Mouse (Mus musculus) kidney, embryonic 14.5 days (tissue): Measurements from ENCODE around the gene Naxe. TPM values are rescaled to one million over a fixed set of nuclear protein-coding genes. Genes with fewer than 3 reads are reported as not detected.
A peak's percentile ranks its signal among the peaks of the same experiment; 100 is the strongest.

Experiments
- ATAC-seq: fragments of 200-750 bp; cut with Nextera tagmentation; 2 replicates; pipeline ENCODE4 v1.8.0; 2017; ENCODE audit warnings: moderate number of reproducible peaks, mild to moderate bottlenecking, moderate TSS enrichment, moderate library complexity; ENCODE audit not compliant: low FRiP score, low TSS enrichment
- H3K27ac ChIP-seq: fragments of 300-500 bp; sonication (generic); 2 replicates; pipeline ENCODE4 v1.5.1; 2014; ENCODE audit warnings: low read depth, mild to moderate bottlenecking, low read length, moderate library complexity, mixed read lengths
- H3K27me3 ChIP-seq: fragments of 300-500 bp; sonication (generic); 2 replicates; pipeline ENCODE4 v1.6.1; 2014; ENCODE audit warnings: mild to moderate bottlenecking, low read length; ENCODE audit not compliant: control insufficient read depth, insufficient read depth
- H3K36me3 ChIP-seq: fragments of 300-500 bp; sonication (generic); 2 replicates; pipeline ENCODE4 v1.6.1; 2014; ENCODE audit warnings: low read length, mixed read lengths; ENCODE audit not compliant: control insufficient read depth, insufficient read depth
- H3K4me1 ChIP-seq: fragments of 300-500 bp; sonication (generic); 2 replicates; pipeline ENCODE4 v1.6.1; 2014; ENCODE audit warnings: low read length, mixed read lengths; ENCODE audit not compliant: control insufficient read depth, insufficient read depth
- H3K4me2 ChIP-seq: fragments of 300-500 bp; sonication (generic); replicated peaks from 2 replicates; pipeline ENCODE4 v1.6.1; 2014; ENCODE audit warnings: low read depth, mild to moderate bottlenecking, low read length
- H3K4me3 ChIP-seq: fragments of 300-500 bp; sonication (generic); 2 replicates; pipeline ENCODE4 v1.5.1; 2014; ENCODE audit warnings: mild to moderate bottlenecking, low read length
- H3K9ac ChIP-seq: fragments of 300-500 bp; sonication (generic); 2 replicates; pipeline ENCODE4 v1.6.1; 2014; ENCODE audit warnings: low read depth, mild to moderate bottlenecking, low read length, moderate library complexity
- H3K9me3 ChIP-seq: fragments of 300-500 bp; sonication (generic); 2 replicates; pipeline ENCODE4 v1.6.1; 2016; ENCODE audit warnings: low read length; ENCODE audit not compliant: control insufficient read depth
- WGBS: fragments of 180-500 bp; shearing (Covaris S2); extraction: QIAGEN DNeasy Blood & Tissue Kit; methylation state at CpG from one replicate; pipeline ENCODE4 v1.1.7; 2014; 5-methylcytosine and 5-hydroxymethylcytosine counted together
- polyA plus RNA-seq: library from polyadenylated mRNA; unstranded; fragments of >200 nt; fragmentation: Nextera tagmentation; extraction: Ambion mirVana; gene quantifications from 2 replicates; pipeline ENCODE4 v1.2.1, GENCODE M21; 2014

Gene Naxe
- polyA plus RNA-seq, 1 experiment from 2014 or later: 171 TPM

DNA sequence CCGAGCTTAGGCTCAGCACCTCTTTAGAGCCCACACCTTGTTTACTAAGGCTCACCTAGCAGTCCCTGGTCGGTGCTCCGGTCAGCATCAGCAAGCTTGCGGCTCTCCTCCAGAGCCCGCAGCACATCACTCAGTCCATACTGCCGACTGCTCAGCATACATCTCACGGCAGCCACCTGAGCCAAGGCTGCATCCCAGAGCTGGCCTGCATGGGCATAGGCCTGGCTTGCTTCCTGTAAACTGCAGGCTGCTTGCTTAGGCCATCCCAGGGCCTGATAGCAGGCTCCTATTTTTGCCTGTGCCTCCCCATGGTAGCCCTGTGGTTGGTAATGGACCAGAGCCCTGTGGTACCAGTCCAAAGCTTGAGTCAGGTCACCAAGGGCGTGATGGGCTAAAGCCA is 16.5 kb upstream of the Naxe start:
- H3K36me3 ChIP-seq: no peaks in the 10 kb centered on the region
- H3K4me2 ChIP-seq: no peak overlapping the region
- H3K27ac ChIP-seq: no peak overlapping the region
- 75% methylated on average over 8 of the region's 8 CpGs for WGBS
- no peaks in the 10 kb centered on the region for H3K4me1 ChIP-seq
- H3K4me3 ChIP-seq: no peak overlapping the region
- ATAC-seq: no peak
- no peaks in the 10 kb centered on the region for H3K27me3 ChIP-seq
- no peak overlapping the region for H3K9ac ChIP-seq
- no peaks in the 10 kb centered on the region for H3K9me3 ChIP-seq

DNA sequence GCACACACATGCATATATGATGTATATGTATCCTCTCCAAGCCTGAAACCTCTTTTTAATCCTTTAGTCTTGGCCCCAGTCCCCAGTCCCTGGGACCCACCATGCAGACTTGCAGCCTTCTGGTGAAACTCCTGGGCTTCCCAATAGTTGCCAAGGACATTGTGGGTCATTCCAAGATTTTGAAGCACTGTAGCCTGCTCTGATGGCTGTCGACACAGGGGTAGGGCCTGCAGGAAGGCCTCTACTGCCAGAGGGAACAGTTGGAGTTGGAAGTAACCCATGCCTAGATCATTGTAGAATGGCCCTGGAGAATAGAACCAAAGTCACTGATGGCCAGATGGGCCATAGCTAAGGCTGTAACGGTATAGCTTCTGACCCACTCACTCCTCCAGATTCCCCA is 16.1 kb upstream of the Naxe start:
- 62% methylated on average over 2 of the region's 2 CpGs for WGBS
- Histone ChIP-seq H3K9ac (no peak overlapping the region), H3K27ac (no peak overlapping the region), H3K4me2 (no peak overlapping the region), H3K4me3 (no peak overlapping the region), H3K9me3 (no peaks in the 10 kb centered on the region), H3K36me3 (no peaks in the 10 kb centered on the region), H3K4me1 (no peaks in the 10 kb centered on the region), H3K27me3 (no peaks in the 10 kb centered on the region)
- no peak for ATAC-seq

DNA sequence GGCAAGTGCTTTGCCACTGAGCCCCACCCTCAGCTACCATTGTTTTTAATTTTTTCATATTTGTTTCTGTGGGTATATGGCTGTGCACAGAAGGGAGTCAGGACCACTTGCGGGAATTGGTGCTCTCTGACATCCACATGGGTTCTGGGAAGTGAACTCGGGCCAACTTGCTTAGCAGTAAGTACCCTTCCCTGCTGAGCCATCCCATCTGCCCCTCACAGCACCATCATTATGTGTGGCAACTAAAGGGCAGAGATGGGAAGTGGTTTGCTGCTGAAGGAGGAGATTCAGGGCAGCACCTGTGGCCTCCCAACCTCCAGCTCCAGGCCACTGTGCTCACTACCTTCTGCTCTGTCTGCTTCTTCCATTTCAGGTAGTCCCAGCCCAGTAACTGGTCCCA is 15.3 kb upstream of the Naxe start:
- Histone ChIP-seq H3K9me3 (no peaks in the 10 kb centered on the region), H3K4me2 (no peak overlapping the region), H3K27ac (no peak overlapping the region), H3K4me1 (no peaks in the 10 kb centered on the region), H3K9ac (no peak overlapping the region), H3K36me3 (no peaks in the 10 kb centered on the region), H3K27me3 (no peaks in the 10 kb centered on the region), H3K4me3 (no peak overlapping the region)
- no peak for ATAC-seq
- WGBS: 59% methylated on average over 2 of the region's 2 CpGs

DNA sequence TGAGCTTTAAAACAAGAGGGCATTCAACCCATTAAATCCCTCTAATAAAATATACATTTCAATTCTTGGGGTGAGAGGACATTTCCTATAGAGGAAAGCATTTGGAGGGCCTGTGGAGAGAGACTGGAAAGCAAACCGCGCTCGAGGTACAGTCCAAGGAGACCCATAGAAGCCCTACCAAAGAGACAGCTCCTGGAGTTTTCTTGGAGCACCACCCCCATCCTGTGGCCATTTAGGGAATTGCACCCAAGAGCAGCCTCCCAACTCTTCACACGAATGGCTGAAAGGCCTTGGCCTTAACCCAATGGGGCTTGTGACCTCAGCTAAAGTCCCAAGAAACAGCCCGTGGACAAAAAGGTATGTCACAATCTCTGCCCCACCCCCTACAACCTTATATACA is 13.5 kb upstream of the Naxe start:
- Histone ChIP-seq H3K27me3 (no peaks in the 10 kb centered on the region), H3K4me2 (no peak overlapping the region), H3K4me1 (no peaks in the 10 kb centered on the region), H3K9ac (no peak overlapping the region), H3K4me3 (no peak overlapping the region), H3K27ac (no peak overlapping the region), H3K9me3 (no peaks in the 10 kb centered on the region), H3K36me3 (no peaks in the 10 kb centered on the region)
- WGBS: 3% methylated on average over 5 of the region's 5 CpGs
- ATAC-seq: peak; percentile 65; the same call in 1 of the 2 replicates

DNA sequence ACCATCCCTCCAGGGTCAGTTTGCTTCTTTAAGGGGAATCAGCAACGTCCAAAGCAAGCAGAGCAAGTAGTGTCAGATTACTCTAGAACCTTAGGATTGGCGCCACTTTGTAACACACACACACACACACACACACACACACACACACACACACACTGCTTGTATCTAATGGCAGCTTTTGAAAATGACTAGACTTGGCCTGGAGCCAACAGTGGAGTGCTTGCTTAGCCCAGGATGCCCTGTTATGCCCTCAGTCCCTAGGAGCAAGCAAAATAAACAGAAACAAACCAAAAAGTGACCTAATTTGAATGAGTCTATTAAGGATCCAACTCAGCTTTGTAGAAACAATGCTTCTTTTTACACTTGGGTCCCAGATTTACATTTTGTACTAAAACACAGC is 10.1 kb upstream of the Naxe start:
- H3K4me2 ChIP-seq: no peak overlapping the region
- no peaks in the 10 kb centered on the region for H3K36me3 ChIP-seq
- H3K27ac ChIP-seq: no peak overlapping the region
- no peak overlapping the region for H3K4me3 ChIP-seq
- 8% methylated on average over 2 of the region's 2 CpGs for WGBS
- H3K9ac ChIP-seq: no peak overlapping the region
- ATAC-seq: no peak
- peaks cover 3% of the 10 kb centered on the region; the same call in 1 of the 2 replicates for H3K9me3 ChIP-seq
- H3K4me1 ChIP-seq: no peaks in the 10 kb centered on the region
- H3K27me3 ChIP-seq: no peaks in the 10 kb centered on the region

DNA sequence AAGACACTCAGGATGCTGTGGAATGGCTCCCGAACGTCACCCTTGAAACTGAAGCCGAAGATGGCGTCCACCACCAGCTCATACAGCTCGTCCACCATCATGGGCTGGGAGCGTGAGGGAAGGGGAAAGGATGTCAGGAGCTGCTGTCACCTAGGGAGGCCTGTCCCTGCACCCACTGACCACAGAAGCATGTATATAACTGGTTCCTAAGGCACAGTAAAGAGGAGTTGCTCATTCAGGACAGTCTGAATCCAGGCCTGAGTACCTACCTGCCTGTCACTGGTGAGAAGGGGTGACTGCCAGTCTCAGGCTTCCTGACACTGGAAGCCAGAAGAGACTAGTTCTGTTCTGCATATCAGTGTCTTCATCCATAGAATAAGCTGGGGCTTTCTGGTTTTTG is 1.3 kb downstream of the Naxe start:
- Histone ChIP-seq H3K9me3 (no peaks in the 10 kb centered on the region), H3K36me3 (peaks cover 46% of the 10 kb centered on the region), H3K4me3 (peak overlapping the region; percentile 73; the same call in 1 of the 2 replicates), H3K4me2 (no peak overlapping the region; the same call in 1 of the 2 replicates), H3K4me1 (no peaks in the 10 kb centered on the region), H3K9ac (no peak overlapping the region), H3K27me3 (no peaks in the 10 kb centered on the region), H3K27ac (no peak overlapping the region)
- no peak for ATAC-seq
- WGBS: 87% methylated on average over 6 of the region's 6 CpGs

DNA sequence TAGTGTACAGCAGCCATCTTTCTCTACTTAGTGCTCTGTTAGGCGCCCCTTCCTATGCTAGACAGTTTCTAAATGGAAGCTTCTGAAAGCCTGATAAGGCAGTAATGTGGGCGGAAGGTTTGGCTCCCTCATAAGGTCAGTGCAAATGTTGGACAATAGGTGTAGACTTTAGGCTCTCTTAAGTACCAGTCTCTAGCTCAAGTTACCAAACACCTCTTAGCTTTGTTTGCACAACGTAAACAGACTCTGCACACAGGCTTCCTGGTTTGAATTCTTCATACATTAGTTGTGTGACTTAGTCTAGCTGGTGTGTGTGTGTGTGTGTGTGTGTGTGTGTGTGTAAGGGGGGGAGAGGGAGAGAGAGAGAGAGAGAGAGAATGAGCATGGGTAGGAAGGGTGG is 8.8 kb downstream of the Naxe start:
- H3K4me2 ChIP-seq: no peak overlapping the region
- no peaks in the 10 kb centered on the region for H3K27me3 ChIP-seq
- no peaks in the 10 kb centered on the region for H3K4me1 ChIP-seq
- ATAC-seq: no peak
- peaks cover 35% of the 10 kb centered on the region for H3K36me3 ChIP-seq
- no peak overlapping the region for H3K27ac ChIP-seq
- no peak overlapping the region for H3K9ac ChIP-seq
- WGBS: 77% methylated on average over 3 of the region's 3 CpGs
- H3K4me3 ChIP-seq: no peak overlapping the region
- no peaks in the 10 kb centered on the region for H3K9me3 ChIP-seq

DNA sequence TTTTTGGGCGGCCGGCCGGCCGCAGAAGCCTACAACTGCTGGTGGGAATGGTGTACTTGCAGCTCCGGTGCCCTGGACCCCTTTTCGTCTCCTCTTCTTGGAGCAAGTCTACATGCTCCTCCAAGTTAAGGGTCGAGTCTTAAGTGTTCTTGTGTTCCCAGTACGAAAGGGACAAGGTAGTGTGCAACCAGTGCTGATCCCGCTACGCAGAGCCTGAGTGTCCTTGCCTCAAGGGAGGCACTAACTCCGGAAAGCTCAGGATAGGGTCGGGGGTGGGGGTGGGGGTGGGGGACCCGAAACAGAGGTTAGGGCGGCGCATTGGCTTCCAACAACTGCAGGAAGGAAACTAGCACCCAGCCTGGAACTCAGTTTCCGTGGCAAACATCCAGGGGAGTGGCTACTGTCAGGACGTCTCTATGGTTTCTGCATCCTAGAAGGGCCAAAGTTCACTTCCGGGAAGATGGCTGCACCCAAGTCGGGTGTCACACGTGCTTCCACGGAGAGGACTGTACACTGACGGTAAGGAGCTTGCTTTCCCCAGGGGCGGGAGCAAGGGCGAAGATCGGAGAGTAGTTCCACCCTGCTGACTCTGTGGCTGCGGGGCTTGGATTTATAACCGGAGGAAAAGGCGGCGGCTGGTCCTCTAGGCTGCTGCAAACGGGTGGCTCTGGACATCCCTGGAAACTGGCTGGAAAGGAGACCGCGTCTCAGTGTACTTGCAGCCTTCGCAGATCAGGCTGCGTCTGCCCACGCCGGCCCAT is 15.5 kb downstream of the Naxe start, which contains the start of gene Gpatch4:
TSS of gene Gpatch4 (plus strand) at position 448 of the 761 bp plus-strand sequence.
- peak; percentile 91 for ATAC-seq
- Histone ChIP-seq H3K9me3 (no peaks in the 10 kb centered on the region), H3K27me3 (peaks cover 5% of the 10 kb centered on the region), H3K36me3 (no peaks in the 10 kb centered on the region), H3K4me2 (peak within 1 kb of the TSS; percentile 68), H3K4me1 (peaks cover 4% of the 10 kb centered on the region; the same call in 1 of the 2 replicates), H3K9ac (peak within 1 kb of the TSS; percentile 64), H3K27ac (peak within 1 kb of the TSS; percentile 62; the same call in 1 of the 2 replicates), H3K4me3 (peak within 1 kb of the TSS; percentile 90)
- 11% methylated on average over 36 of the region's 36 CpGs for WGBS

DNA sequence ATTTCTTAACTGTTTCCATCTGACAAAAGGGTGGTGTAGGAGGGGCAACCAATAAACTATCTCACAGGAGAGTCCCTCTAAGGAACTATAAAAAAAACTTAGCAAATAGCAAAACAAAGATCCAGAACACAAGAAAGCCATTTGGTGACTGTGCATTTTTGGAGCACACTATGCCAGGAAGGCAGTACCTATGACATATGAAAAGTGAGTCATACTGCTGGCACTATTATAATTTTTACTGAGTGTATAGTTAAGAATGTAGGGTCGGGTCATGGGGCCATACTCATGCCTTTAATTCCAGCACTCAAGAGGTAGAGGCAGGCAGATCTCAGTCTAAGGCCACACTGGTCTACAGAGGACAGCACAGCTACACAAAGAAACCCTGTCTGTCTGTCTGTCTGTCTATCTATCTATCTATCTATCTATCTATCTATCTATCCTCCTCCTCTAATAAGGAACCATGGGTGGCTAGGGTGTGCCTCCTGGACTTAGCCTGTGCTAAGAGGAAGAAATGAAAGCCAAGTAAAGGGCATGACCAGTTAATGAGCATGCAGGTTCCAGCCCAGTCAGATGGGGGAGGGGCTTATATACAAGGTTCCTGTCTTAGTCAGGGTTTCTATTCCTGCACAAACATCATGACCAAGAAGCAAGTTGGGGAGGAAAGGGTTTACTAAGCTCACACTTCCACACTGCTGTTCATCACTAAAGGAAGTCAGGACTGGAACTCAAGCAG is 22.6 kb downstream of the Naxe start:
- H3K9me3 ChIP-seq: no peaks in the 10 kb centered on the region
- ATAC-seq: no peak
- H3K4me2 ChIP-seq: no peak overlapping the region
- H3K4me3 ChIP-seq: no peak overlapping the region
- H3K36me3 ChIP-seq: no peaks in the 10 kb centered on the region
- WGBS: 52% methylated on average over 1 of the region's 1 CpGs
- H3K9ac ChIP-seq: no peak overlapping the region
- H3K4me1 ChIP-seq: 0 out of 2 replicates have a peak, but pooled peaks cover 3% of the 10 kb centered on the region
- no peak overlapping the region for H3K27ac ChIP-seq
- peaks cover 14% of the 10 kb centered on the region for H3K27me3 ChIP-seq
